Comparison of ENCODE assay signal across 20 mouse cellular contexts in the genomic region with DNA sequence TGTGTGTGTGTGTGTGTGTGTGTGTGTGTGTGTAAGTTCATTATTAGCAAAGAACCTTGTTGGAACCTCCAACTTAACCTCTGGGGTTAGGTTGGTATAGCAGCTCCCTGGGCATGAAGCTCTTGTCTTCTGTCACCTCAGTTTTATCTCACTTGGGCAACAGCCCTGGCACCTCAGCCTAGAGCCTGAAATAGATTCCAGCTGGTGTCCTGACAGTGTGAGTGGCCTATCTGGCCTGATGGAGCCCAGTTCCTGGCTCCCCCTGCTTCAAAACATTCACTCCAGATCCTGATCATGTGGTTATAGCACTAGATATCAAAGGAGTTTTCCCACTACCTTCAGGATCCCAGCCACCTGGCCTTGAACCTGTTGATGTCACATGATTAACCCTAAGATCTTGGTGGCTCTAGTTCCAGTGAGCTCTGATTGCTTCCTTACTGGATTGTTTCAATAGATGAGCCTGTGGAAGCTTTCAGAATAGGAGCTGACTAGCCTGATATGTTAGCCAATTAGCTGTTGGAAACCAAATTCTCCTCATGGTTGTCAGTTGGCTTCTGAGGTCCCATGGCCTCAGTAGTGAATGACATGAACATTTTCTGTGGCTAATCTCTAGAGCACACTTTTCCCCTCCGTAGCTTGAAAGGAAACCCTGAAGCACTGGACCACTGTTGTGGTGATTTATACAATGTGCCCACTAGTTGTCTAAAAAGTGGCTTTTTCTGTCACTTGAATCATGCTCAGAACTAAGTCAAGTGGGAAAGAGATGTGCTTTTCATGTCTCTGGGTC. TPM values are rescaled to one million over a fixed set of nuclear protein-coding genes. Genes with fewer than 3 reads are reported as not detected.
DNase-seq lines count a peak whose midpoint lies in the region; ATAC-seq and TF ChIP-seq lines count a peak whose summit lies in the region.
"Had no signal": no experiment of that assay in that cellular context is flagged by ENCODE, and none has a peak within 500 bp of the region (broad histone marks: within the 10 kb centered on the region; RNA-seq: fewer than 3 reads in every experiment).

No protein-coding gene starts in this region.

- no peak for TF ChIP-seq CTCF in heart, postnatal 0 days (IDR thresholded peaks at IDR 0.05; ENCODE audit: low read depth)
- no peak for TF ChIP-seq CTCF in forebrain, postnatal 0 days (IDR thresholded peaks at IDR 0.05; ENCODE audit: low read depth)

- no peaks in the 10 kb centered on the region for H3K27me3 ChIP-seq in heart, embryonic 11.5 days (ENCODE audit: control insufficient read depth, insufficient read depth, low read length)
- H3K27me3 ChIP-seq in heart, postnatal 0 days (ENCODE audit: control insufficient read depth, insufficient read depth, low read length), result no peaks in the 10 kb centered on the region
- H3K27me3 ChIP-seq in midbrain, embryonic 10.5 days (ENCODE audit: low read depth, poor library complexity, severe bottlenecking), result no peaks in the 10 kb centered on the region
- H3K27me3 ChIP-seq in forebrain, postnatal 0 days (ENCODE audit: insufficient read depth, low read length), result no peaks in the 10 kb centered on the region
- H3K27me3 ChIP-seq: forebrain, embryonic 13.5 days had no signal

- H3K4me1 ChIP-seq in heart, embryonic 11.5 days (ENCODE audit: control insufficient read depth, insufficient read depth, low read length), result 0 out of 2 replicates have a peak, but pooled peaks cover 5% of the 10 kb centered on the region
- H3K4me1 ChIP-seq in heart, postnatal 0 days (ENCODE audit: control insufficient read depth, insufficient read depth), result peaks cover 17% of the 10 kb centered on the region
- 0 out of 2 replicates have a peak, but pooled peaks cover 3% of the 10 kb centered on the region for H3K4me1 ChIP-seq in midbrain, embryonic 10.5 days
- no peaks in the 10 kb centered on the region for H3K4me1 ChIP-seq in forebrain, postnatal 0 days (ENCODE audit: insufficient read depth)
- H3K4me1 ChIP-seq: forebrain, embryonic 13.5 days had no signal

- H3K4me3 ChIP-seq in heart, embryonic 11.5 days (ENCODE audit: low read depth, low read length), result no peak overlapping the region
- no peak overlapping the region for H3K4me3 ChIP-seq in heart, postnatal 0 days (ENCODE audit: low read depth, low read length)
- no peak overlapping the region for H3K4me3 ChIP-seq in midbrain, embryonic 10.5 days
- H3K4me3 ChIP-seq in forebrain, postnatal 0 days (ENCODE audit: low read depth, low read length), result no peak overlapping the region
- H3K4me3 ChIP-seq: forebrain, embryonic 13.5 days had no signal

- DNase-seq in heart, adult 11 months, result peak; percentile 98
- peak; percentile 58 for DNase-seq in heart, postnatal 0 days (ENCODE audit: low spot score)
- DNase-seq in lung, postnatal 14 days, result peak; percentile 43
- no peak for DNase-seq in midbrain, embryonic 10.5 days (ENCODE audit: low spot score)
- no peak for DNase-seq in forebrain, postnatal 0 days
- DNase-seq: B cell, adult 2 months; kidney, postnatal 14 days; thymus, postnatal 4 days had no signal

- TF ChIP-seq EP300 in heart, postnatal 0 days (IDR thresholded peaks at IDR 0.05; ENCODE audit: low read depth), result no peak

- no peak overlapping the region for H3K4me2 ChIP-seq in heart, embryonic 11.5 days
- H3K4me2 ChIP-seq in heart, postnatal 0 days (ENCODE audit: low read depth, low read length), result no peak overlapping the region
- no peak overlapping the region for H3K4me2 ChIP-seq in forebrain, postnatal 0 days (ENCODE audit: low read depth)
- H3K4me2 ChIP-seq: forebrain, embryonic 13.5 days; liver, embryonic 11.5 days; midbrain, embryonic 11.5 days had no signal

- H3K9me3 ChIP-seq in heart, embryonic 11.5 days (replicated peaks; ENCODE audit: control insufficient read depth, low read length), result no peaks in the 10 kb centered on the region
- no peaks in the 10 kb centered on the region for H3K9me3 ChIP-seq in heart, postnatal 0 days (replicated peaks; ENCODE audit: control insufficient read depth, low read length)
- no peaks in the 10 kb centered on the region for H3K9me3 ChIP-seq in midbrain, embryonic 10.5 days (replicated peaks)
- no peaks in the 10 kb centered on the region for H3K9me3 ChIP-seq in forebrain, postnatal 0 days (ENCODE audit: low read length)
- H3K9me3 ChIP-seq: forebrain, embryonic 13.5 days had no signal

- H3K36me3 ChIP-seq in heart, embryonic 11.5 days (ENCODE audit: control insufficient read depth, insufficient read depth, low read length), result no peaks in the 10 kb centered on the region
- H3K36me3 ChIP-seq in heart, postnatal 0 days (replicated peaks; ENCODE audit: control insufficient read depth, insufficient read depth, low read length), result no peaks in the 10 kb centered on the region
- no peaks in the 10 kb centered on the region for H3K36me3 ChIP-seq in midbrain, embryonic 10.5 days
- peaks cover 28% of the 10 kb centered on the region; the same call in 1 of the 2 replicates for H3K36me3 ChIP-seq in forebrain, postnatal 0 days (ENCODE audit: insufficient read depth)

- no peak overlapping the region for H3K27ac ChIP-seq in heart, embryonic 11.5 days (ENCODE audit: low read depth, low read length)
- peak overlapping the region; percentile 40; the same call in 1 of the 2 replicates for H3K27ac ChIP-seq in heart, postnatal 0 days (ENCODE audit: low read depth)
- H3K27ac ChIP-seq in midbrain, embryonic 10.5 days (replicated peaks), result no peak overlapping the region
- no peak overlapping the region for H3K27ac ChIP-seq in forebrain, postnatal 0 days (ENCODE audit: low read depth, low read length)
- H3K27ac ChIP-seq: forebrain, embryonic 13.5 days had no signal

- no peak for ATAC-seq in heart, embryonic 11.5 days (replicated peaks; ENCODE audit: insufficient number of reproducible peaks, low FRiP score, low TSS enrichment)
- ATAC-seq in common myeloid progenitor, adult 5-6 weeks (replicated peaks; ENCODE audit: low read depth, poor library complexity, severe bottlenecking), result peak; percentile 62
- ATAC-seq in heart, postnatal 0 days (ENCODE audit: insufficient read depth, low read depth), result peak; percentile 73
- no peak for ATAC-seq in activated CD4-positive, CD25-positive, alpha-beta regulatory T cell, adult 4 months
- ATAC-seq in forebrain, postnatal 0 days, result no peak
- ATAC-seq: forebrain, embryonic 13.5 days had no signal

- 83% methylated on average over 1 of the region's 1 CpGs for WGBS in heart, embryonic 11.5 days (ENCODE audit: insufficient replicate concordance)
- 46% methylated on average over 1 of the region's 1 CpGs for WGBS in heart, postnatal 0 days
- 76% methylated on average over 1 of the region's 1 CpGs for WGBS in midbrain, embryonic 10.5 days
- WGBS in forebrain, postnatal 0 days, result 79% methylated on average over 1 of the region's 1 CpGs

- H3K9ac ChIP-seq in heart, embryonic 11.5 days (ENCODE audit: low read depth, low read length), result no peak overlapping the region
- H3K9ac ChIP-seq in heart, postnatal 0 days (replicated peaks; ENCODE audit: low read depth, low read length), result no peak overlapping the region
- H3K9ac ChIP-seq in forebrain, postnatal 0 days, result no peak overlapping the region
- H3K9ac ChIP-seq: forebrain, embryonic 13.5 days had no signal

RNA-seq across cellular contexts. Expression of a gene that starts 27.4 kb away (rescaled TPM):
- not detected in 2 replicates for polyA plus RNA-seq in heart, embryonic 11.5 days (2014; fragmentation: Nextera tagmentation; extraction: Ambion mirVana)
- not detected in 2 replicates for total RNA-seq in common myeloid progenitor, adult 5-6 weeks (2017)
- total RNA-seq in heart, postnatal 0 days (2014; rRNA removed; ENCODE audit: low replicate concordance), result not detected in 2 replicates
- not detected in 2 replicates for polyA plus RNA-seq in heart, postnatal 0 days (2015; fragmentation: Nextera tagmentation; extraction: Ambion mirVana)
- not detected for polyA plus RNA-seq in activated CD4-positive, CD25-positive, alpha-beta regulatory T cell, adult 4 months (2017; shearing (Covaris generic))
- polyA plus RNA-seq in midbrain, embryonic 10.5 days (2016; fragmentation: Nextera tagmentation; extraction: Ambion mirVana), result not detected in 2 replicates
- total RNA-seq in forebrain, postnatal 0 days (2014; rRNA removed), result not detected in 2 replicates
- not detected in 2 replicates for polyA plus RNA-seq in forebrain, postnatal 0 days (2015; fragmentation: Nextera tagmentation; extraction: Ambion mirVana)
- total RNA-seq: left cerebral cortex, adult 8-10 months; MEL had no signal
- polyA plus RNA-seq: embryonic facial prominence, embryonic 14.5 days; forebrain, embryonic 13.5 days; heart, embryonic 14.5 days; intestine, embryonic 14.5 days; liver, embryonic 11.5 days; midbrain, embryonic 11.5 days; neural tube, embryonic 11.5 days had no signal

Comparison
In these comparisons a context has a peak if more than half of its experiments do, and no peak if none do; other contexts are left out.
1. ATAC-seq: peak in common myeloid progenitor, adult 5-6 weeks (single experiment) and heart, postnatal 0 days (single experiment); none in heart, embryonic 11.5 days (single experiment), activated CD4-positive, CD25-positive, alpha-beta regulatory T cell, adult 4 months (single experiment) and forebrain, postnatal 0 days (single experiment).
2. DNase-seq: peak in heart, adult 11 months (single experiment), heart, postnatal 0 days (single experiment) and lung, postnatal 14 days (single experiment); none in midbrain, embryonic 10.5 days (single experiment) and forebrain, postnatal 0 days (single experiment).